ENCODE assay signal across 11 mouse cellular contexts in genomic region chr1:151689561-151689960, GRCm38 (mm10).
DNase-seq lines count a peak whose midpoint lies in the region; ATAC-seq and TF ChIP-seq lines count a peak whose summit lies in the region.
"Had no signal": no experiment of that assay in that cellular context is flagged by ENCODE, and none has a peak within 500 bp of the region (broad histone marks: within the 10 kb centered on the region; RNA-seq: fewer than 3 reads in every experiment).

No protein-coding gene starts in this region.

- no peak overlapping the region for H3K9ac ChIP-seq in lung, embryonic 16.5 days (ENCODE audit: low read length)
- no peak overlapping the region for H3K9ac ChIP-seq in heart, embryonic 12.5 days

- DNase-seq in lung, postnatal 14 days, result no peak
- peak; percentile 56 for DNase-seq in lung, postnatal 36 days
- DNase-seq in urinary bladder, postnatal 14 days (ENCODE audit: low spot score), result no peak
- no peak for DNase-seq in thymus, postnatal 4 days
- DNase-seq: cerebellum, postnatal 36 days; heart, postnatal 10 days; kidney, adult 18-20 months; retina, postnatal 1 day had no signal

- no peak overlapping the region for H3K4me2 ChIP-seq in lung, embryonic 16.5 days (ENCODE audit: low read depth, low read length)
- no peak overlapping the region for H3K4me2 ChIP-seq in heart, embryonic 12.5 days

- peaks cover 31% of the 10 kb centered on the region for H3K4me1 ChIP-seq in lung, embryonic 16.5 days (replicated peaks; ENCODE audit: control insufficient read depth, insufficient read depth, low read length)
- peaks cover 49% of the 10 kb centered on the region for H3K4me1 ChIP-seq in embryonic fibroblast, embryonic 13.5 days (ENCODE audit: control insufficient read depth, insufficient read depth, low read length)
- H3K4me1 ChIP-seq in heart, embryonic 12.5 days (replicated peaks), result peaks cover 33% of the 10 kb centered on the region

- no peaks in the 10 kb centered on the region for H3K9me3 ChIP-seq in lung, embryonic 16.5 days (ENCODE audit: control insufficient read depth, low read length)
- H3K9me3 ChIP-seq in heart, embryonic 12.5 days (replicated peaks), result no peaks in the 10 kb centered on the region

- H3K4me3 ChIP-seq in lung, embryonic 16.5 days (ENCODE audit: low read length), result no peak overlapping the region
- H3K4me3 ChIP-seq in embryonic fibroblast, embryonic 13.5 days (ENCODE audit: insufficient read depth, low read length), result no peak overlapping the region
- no peak overlapping the region for H3K4me3 ChIP-seq in heart, embryonic 12.5 days

- no peaks in the 10 kb centered on the region for H3K27me3 ChIP-seq in lung, embryonic 16.5 days (ENCODE audit: control insufficient read depth, insufficient read depth, low read depth, low read length)
- H3K27me3 ChIP-seq in heart, embryonic 12.5 days (replicated peaks), result no peaks in the 10 kb centered on the region

- no peak for TF ChIP-seq POLR2A in embryonic fibroblast, embryonic 13.5 days (IDR thresholded peaks at IDR 0.05; ENCODE audit: low read depth, low read length)

- no peaks in the 10 kb centered on the region for H3K36me3 ChIP-seq in lung, embryonic 16.5 days (ENCODE audit: control insufficient read depth, insufficient read depth, low read length)
- no peaks in the 10 kb centered on the region for H3K36me3 ChIP-seq in heart, embryonic 12.5 days

- ATAC-seq in lung, embryonic 16.5 days (ENCODE audit: low read depth), result peak; percentile 52
- ATAC-seq in heart, embryonic 12.5 days (ENCODE audit: insufficient number of reproducible peaks, low FRiP score), result no peak

- 31% methylated on average over 8 of the region's 8 CpGs for WGBS in lung, embryonic 16.5 days
- WGBS in heart, embryonic 12.5 days, result 68% methylated on average over 8 of the region's 8 CpGs

- peak overlapping the region; percentile 56 for H3K27ac ChIP-seq in lung, embryonic 16.5 days (ENCODE audit: low read length)
- peak overlapping the region; percentile 21; the same call in 1 of the 2 replicates for H3K27ac ChIP-seq in embryonic fibroblast, embryonic 13.5 days (ENCODE audit: insufficient read depth, low read length)
- H3K27ac ChIP-seq in heart, embryonic 12.5 days (ENCODE audit: poor library complexity, severe bottlenecking), result no peak overlapping the region

- no peak for TF ChIP-seq CTCF in embryonic fibroblast, embryonic 13.5 days (IDR thresholded peaks at IDR 0.05; ENCODE audit: borderline replicate concordance, insufficient read depth, low read length)
